Mouse (Mus musculus): ENCODE data around the gene Lrmp.
A peak's percentile ranks its signal among the peaks of the same experiment; 100 is the strongest.
"Not testable (repeated sequence)": the region's sequence is repeated elsewhere in the genome, so short reads cannot be mapped to it uniquely, and the experiment has no call there.

Lrmp gene

DNA sequence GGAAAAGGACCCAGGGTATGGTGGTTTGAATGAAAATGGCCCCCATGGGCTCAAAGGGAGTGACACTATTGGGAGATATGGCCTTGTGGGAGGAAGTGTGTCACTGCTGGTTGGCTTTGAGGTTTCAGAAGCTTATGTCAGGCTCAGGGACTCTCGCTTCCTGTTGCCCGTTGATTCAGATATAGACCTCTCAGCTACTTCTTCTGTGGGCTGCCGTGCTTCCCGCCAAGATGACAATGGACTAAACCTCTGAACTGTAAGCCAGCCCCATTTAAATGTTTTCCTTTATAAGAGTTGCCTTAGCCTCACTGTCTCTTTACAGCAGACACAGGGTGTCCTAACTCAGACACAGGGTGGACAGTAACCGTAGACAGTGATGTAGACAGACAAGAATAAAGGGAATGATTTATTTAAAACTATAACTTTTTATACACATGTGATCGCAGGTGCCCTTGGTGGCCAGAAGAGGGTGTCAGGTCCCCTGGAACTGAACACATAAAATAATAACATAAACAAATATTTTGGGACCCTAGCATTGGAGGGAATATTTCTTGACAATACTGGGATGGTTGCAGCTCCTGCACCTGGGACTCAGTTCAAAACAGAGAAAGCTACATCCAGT lies at the start of gene Lrmp:
Gene Lrmp, plus strand, starts transcription at position 178 of the 622 bp plus-strand sequence.
- no peak for DNase-seq (ENCODE audit: low read depth, low spot score)

DNA sequence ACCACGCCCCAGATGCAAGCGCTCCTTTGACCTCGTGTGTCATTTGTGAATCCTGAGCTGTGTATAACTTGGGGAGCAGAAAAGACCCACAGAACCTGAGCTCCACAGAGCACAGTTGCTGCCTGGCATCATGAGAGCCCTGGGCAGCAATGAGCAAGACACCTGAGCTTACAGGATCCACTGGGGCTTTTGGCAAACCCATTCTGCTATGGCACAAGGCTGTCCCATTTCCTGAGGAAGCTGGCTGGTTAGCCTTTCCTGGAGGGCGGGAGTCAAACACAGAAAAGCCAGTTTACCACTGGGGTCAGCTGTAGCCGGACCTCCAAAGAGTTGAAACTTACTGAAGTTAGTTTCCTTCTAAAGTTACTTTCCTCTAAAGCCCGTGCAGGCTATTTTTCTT lies 49.0 kb upstream of the Lrmp start:
- DNase-seq (ENCODE audit: low read depth, low spot score) = no peak

GRCm38 (mm10) chr6:145067679-145068078 lies 47.8 kb upstream of the Lrmp start:
- DNase-seq (ENCODE audit: low read depth, low spot score) = peak; percentile 67

DNA sequence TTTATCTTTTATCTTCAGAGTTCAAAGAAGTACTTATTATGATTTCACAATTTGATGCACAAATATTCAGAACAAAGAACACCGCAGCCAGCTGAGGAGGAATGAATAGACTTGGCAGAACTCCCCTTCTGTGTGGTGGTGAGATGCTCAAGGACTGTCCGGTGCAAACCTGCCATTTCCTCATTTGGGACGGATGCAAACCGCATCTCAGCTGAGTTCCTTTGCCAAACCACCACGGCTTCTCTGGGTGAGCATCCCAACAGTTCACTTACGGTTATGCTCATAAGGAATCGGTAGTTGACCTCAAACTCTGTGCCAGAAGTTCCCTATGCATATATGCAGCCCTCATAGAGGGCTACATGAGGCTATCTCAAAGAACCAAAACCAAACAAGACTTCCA lies 46.1 kb upstream of the Lrmp start:
- peak; percentile 66 for DNase-seq (ENCODE audit: low read depth, low spot score)

DNA sequence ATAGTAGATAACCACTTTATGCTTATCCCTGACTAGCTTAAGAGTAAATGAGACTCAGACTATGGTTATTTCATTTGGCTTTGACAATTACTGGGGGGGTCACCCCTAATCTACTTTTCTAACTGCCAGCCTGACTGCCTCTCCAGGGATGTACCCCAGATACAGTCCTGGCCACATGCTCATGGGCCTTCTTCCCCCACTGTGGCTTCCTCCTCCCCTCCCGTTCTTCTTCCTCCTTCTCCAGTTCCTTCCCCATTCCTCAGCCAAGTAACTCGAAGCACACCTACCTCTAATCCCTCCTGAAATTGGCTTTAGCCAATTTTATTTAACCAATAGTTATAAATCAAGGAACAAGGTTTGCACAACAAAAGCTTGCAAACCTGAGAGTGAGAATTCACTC lies 45.5 kb upstream of the Lrmp start:
- no peak for DNase-seq (ENCODE audit: low read depth, low spot score)

GRCm38 (mm10) chr6:145074461-145074860 lies 41.0 kb upstream of the Lrmp start:
- no peak for DNase-seq (ENCODE audit: low read depth, low spot score)

- DNase-seq (ENCODE audit: low read depth, low spot score) = no peak
These were observed 40.3 kb upstream of the Lrmp start for GRCm38 (mm10) chr6:145075088-145075547.

GRCm38 (mm10) chr6:145075548-145076224 lies 39.8 kb upstream of the Lrmp start, which contains the start of gene Bcat1:
Bcat1 (minus strand) TSS chr6:145076184.
- peak; percentile 96 for DNase-seq (ENCODE audit: low read depth, low spot score)

GRCm38 (mm10) chr6:145076286-145076685 lies 39.2 kb upstream of the Lrmp start:
- DNase-seq (ENCODE audit: low read depth, low spot score) = peak; percentile 92

DNA sequence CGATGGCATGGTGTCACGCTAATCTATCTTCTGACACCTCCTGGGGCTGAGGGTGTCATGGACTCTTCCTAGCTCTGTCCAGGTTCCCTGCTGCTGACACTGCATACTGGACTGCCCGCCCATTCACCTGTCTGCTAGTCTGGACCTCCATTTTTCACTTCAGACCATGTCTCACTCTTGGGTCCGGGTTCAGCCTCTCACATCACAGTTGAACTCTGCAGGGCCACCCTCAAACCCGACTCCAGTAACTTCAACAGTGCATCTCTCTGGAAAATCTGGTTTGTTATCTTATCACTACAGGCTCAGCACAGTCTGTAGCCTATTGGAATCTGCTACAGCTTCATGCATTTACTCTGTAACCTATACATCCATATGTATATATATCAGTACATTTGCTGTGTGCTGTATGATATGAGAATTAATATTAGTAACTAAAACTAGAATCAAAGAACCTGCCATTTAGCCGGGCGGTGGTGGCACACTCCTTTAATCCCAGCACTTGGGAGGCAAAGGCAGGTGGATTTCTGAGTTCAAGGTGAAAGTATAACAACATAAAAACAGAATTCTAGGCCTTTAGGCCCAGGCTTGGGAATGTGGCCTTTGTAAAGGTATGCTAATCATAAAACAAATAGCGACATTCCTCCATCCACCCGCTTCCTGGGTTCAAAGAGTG lies 36.2 kb upstream of the Lrmp start:
- peak; percentile 71 for DNase-seq (ENCODE audit: low read depth, low spot score)

DNA sequence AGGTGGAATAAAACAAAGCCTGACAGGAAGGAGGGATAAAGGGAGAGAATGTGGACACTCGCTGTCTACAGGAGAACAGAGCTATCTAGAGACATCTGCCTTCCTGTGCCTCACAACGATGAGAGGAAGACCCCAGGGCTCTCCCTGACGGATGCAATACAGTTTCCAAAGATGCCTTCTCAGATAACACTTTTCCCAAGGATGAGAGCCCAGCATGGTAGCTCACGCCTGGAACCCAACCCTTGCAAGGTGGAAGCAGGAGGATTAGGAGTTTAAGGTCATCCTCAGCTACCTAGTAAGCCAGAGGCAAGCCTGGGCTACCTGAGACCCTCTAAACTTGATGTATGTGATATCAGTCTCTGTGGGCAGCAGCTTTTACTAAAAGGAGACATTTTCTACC lies 33.7 kb upstream of the Lrmp start:
- DNase-seq (ENCODE audit: low read depth, low spot score) = no peak

DNA sequence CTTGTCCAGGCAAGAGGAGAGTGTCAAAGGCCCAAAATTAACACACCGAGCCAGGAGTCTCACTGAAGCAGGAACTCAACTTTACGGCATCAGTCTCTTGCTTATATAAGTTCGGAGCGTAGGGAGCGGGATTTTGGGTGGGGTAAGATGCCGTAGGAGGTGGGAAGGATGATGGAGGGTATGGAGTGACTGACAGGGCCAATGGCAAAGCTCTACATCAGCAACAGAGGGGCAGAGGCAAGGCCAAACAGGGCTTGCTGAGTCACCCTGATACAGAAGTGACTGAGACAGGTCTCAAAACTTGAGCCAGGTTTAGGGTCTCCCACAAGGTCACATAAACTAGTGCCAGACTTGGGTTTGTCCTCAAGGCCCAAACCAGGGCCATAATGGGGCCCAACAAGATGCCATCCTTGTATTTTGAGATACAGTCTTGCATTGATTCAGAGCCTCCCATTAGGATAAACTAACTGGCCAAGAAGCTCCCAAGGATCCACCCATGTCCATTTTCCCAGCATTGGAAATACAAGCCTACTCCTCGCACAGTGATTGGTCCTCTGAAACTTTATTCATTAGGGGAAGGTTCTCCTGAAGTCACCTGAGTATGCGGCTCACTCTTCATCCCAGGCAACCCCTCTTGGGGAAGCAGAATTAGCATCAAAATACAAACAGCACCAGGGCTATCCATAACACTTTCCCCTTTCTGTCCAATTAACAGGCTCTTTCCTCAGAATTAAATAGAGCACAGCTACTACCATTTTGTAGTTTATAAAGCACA lies 30.9 kb upstream of the Lrmp start:
- peak; percentile 66 for DNase-seq (ENCODE audit: low read depth, low spot score)

GRCm38 (mm10) chr6:145088451-145089113 lies 26.9 kb upstream of the Lrmp start:
- no peak for DNase-seq (ENCODE audit: low read depth, low spot score)

DNA sequence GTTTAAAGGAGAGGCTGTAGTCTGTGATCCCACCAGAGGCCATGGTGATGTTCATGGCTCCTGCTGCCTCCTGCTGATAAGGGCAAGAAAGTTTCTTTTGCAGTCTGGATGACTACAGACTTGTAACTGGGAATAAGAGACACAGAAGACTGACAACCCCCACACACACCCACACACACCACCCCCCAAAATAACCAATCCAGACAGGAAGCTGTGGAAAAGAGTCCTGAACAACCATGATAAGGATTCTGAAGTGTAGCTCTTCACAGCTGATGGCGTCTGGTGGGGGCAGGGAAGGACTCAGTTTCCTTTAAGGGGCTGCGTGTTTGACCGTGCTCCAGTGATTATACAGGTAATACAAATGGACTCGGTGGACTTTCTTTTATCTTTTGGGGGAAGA lies 26.1 kb upstream of the Lrmp start:
- DNase-seq (ENCODE audit: low read depth, low spot score) = no peak

- no peak for DNase-seq (ENCODE audit: low read depth, low spot score)
These were observed 25.1 kb upstream of the Lrmp start for GRCm38 (mm10) chr6:145090201-145090863.

DNA sequence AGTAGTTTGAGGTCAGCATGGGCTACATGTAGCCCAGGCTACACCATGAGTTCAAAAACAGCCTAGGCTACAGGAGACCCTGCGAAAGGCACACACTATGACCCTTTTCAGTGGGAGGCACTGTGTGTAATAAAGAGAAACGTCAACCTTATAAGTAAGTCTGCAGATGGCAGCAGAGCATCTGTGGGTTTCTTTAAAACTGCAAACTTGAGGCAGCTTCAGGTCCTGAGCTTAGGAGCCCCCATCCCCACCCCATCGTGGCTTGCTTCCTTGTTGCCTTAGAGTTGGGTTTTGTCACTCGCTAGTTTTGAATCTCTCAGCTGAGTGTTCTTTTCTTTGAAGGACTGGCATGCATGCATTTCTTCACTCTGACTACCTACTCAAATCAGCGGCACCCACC lies 24.5 kb upstream of the Lrmp start:
- DNase-seq (ENCODE audit: low read depth, low spot score) = no peak

DNA sequence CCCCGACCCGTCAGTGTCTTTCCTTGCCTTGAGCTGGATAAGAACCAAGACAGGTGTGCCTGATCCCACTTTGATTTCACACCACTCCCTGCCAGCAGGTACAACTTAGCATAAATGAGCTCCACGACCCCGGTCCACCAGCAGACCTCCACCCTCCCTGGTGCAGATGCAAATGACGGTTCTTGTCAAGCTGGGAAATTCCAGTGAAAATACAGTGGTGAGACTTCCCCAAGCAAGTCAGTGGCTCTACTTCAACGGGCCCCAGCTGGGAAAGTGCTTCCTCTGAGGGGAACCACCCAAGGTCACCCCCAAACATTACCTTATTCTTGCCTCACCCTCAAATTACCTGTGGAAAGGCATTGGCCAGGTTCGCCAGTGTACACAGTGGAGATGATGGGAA lies 23.5 kb upstream of the Lrmp start:
- DNase-seq (ENCODE audit: low read depth, low spot score) = no peak

DNA sequence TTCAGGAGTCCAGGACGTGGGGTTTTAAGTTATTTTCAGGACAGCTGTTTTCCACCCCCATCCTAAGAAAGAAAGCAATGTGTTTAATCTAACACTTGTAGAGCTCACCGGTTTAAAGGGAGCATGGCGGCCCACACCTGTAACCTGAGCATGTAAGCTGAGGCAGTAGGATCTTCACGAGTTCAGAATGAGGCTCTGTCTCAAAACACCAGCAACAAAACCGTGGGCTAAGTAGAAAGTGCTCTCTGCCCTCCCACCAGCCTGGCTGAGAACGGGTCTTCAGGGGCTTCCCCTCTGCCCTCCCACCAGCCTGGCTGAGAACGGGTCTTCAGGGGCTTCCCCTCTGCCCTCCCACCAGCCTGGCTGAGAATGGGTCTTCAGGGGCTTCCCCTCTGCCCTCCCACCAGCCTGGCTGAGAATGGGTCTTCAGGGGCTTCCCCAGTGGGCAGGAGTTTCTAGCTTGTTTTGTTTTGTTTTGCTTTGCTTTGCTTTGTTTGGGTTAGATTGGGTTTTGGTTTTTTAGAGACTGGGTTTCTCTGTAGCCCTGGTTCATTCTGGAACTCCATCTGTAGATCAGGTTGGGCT lies 22.3 kb upstream of the Lrmp start:
- DNase-seq (ENCODE audit: low read depth, low spot score) = not testable (repeated sequence)

DNA sequence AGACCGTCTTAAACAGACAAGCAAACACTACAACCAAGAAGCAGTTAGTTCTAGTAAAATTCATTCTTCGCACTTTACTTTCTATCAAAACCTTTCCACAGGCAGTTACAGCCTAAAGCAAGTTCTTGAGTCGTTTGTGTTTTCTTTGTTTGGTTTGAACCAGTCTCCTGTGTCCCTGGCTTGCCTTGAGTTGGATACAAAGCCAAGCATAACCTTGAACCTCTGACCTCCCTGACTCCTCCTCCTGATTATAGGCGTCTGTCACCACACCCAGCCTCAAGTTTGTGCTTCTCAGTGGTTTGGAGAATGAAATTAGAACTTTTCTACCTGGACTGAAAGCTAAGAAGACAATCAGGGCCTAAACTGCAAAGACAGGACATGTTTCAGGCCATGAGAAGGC lies 21.0 kb upstream of the Lrmp start:
- peak; percentile 93 for DNase-seq (ENCODE audit: low read depth, low spot score)

- DNase-seq (ENCODE audit: low read depth, low spot score) = no peak
These were observed 14.5 kb upstream of the Lrmp start for GRCm38 (mm10) chr6:145100923-145101322.

Data from ZHBTc4 (cell line).